Mouse (Mus musculus) lung, embryonic 16.5 days (tissue): ENCODE measurements around the gene Hsd3b7. TPM values are rescaled to one million over a fixed set of nuclear protein-coding genes. Genes with fewer than 3 reads are reported as not detected.
"Not testable (repeated sequence)": the region's sequence is repeated elsewhere in the genome, so short reads cannot be mapped to it uniquely, and the experiment has no call there.

Experiments
- ATAC-seq: fragments of 200-750 bp; cut with Nextera tagmentation; 2 replicates; pipeline ENCODE4 v1.8.0; 2017; ENCODE audit warnings: low read depth, mild to moderate bottlenecking, moderate library complexity
- H3K27ac ChIP-seq: fragments of 300-500 bp; sonication (generic); 2 replicates; pipeline ENCODE4 v1.5.1; 2014; ENCODE audit warnings: mild to moderate bottlenecking, control low read depth, low read length
- H3K27me3 ChIP-seq: fragments of 300-500 bp; sonication (generic); 2 replicates; pipeline ENCODE4 v1.6.1; 2014; ENCODE audit warnings: low read depth, low read length, mixed read lengths; ENCODE audit not compliant: control insufficient read depth, insufficient read depth
- H3K36me3 ChIP-seq: fragments of 300-500 bp; sonication (generic); 2 replicates; pipeline ENCODE4 v1.6.1; 2014; ENCODE audit warnings: low read length; ENCODE audit not compliant: control insufficient read depth, insufficient read depth
- H3K4me1 ChIP-seq: fragments of 300-500 bp; sonication (generic); replicated peaks from 2 replicates; pipeline ENCODE4 v1.6.1; 2014; ENCODE audit warnings: low read length, mixed read lengths; ENCODE audit not compliant: control insufficient read depth, insufficient read depth
- H3K4me2 ChIP-seq: fragments of 300-500 bp; sonication (generic); 2 replicates; pipeline ENCODE4 v1.6.1; 2014; ENCODE audit warnings: low read depth, low read length, control low read depth
- H3K4me3 ChIP-seq: fragments of 300-500 bp; sonication (generic); 2 replicates; pipeline ENCODE4 v1.5.1; 2014; ENCODE audit warnings: mild to moderate bottlenecking, low read length, control low read depth
- H3K9ac ChIP-seq: fragments of 300-500 bp; sonication (generic); 2 replicates; pipeline ENCODE4 v1.6.1; 2014; ENCODE audit warnings: low read length, control low read depth
- H3K9me3 ChIP-seq: fragments of 300-500 bp; sonication (generic); 2 replicates; pipeline ENCODE4 v1.6.1; 2016; ENCODE audit warnings: low read length; ENCODE audit not compliant: control insufficient read depth
- WGBS: fragments of 180-500 bp; shearing (Covaris S2); extraction: QIAGEN DNeasy Blood & Tissue Kit; methylation state at CpG from one replicate; pipeline ENCODE4 v1.1.7; 2014; 5-methylcytosine and 5-hydroxymethylcytosine counted together
- polyA plus RNA-seq: library from polyadenylated mRNA; unstranded; fragments of >200 nt; fragmentation: Nextera tagmentation; extraction: Ambion mirVana; gene quantifications from 2 replicates; pipeline ENCODE4 v1.2.1, GENCODE M21; 2015

The Hsd3b7 gene
- polyA plus RNA-seq, 1 experiment from 2014 or later, result 27.5 TPM

- Histone ChIP-seq H3K4me1 (peaks cover 2% of the 10 kb centered on the region; the same call in 1 of the 2 replicates), H3K36me3 (no peaks in the 10 kb centered on the region), H3K9ac (no peak overlapping the region; the same call in 1 of the 2 replicates), H3K4me2 (no peak overlapping the region), H3K4me3 (no peak overlapping the region), H3K27me3 (no peaks in the 10 kb centered on the region), H3K27ac (peak overlapping the region; percentile 64), H3K9me3 (no peaks in the 10 kb centered on the region)
- 49% methylated on average over 13 of the region's 13 CpGs for WGBS
- peak; percentile 34; the same call in 1 of the 2 replicates for ATAC-seq
Observed at GRCm38 (mm10) chr7:127820836-127821509, 20.6 kb downstream of the Hsd3b7 start.

DNA sequence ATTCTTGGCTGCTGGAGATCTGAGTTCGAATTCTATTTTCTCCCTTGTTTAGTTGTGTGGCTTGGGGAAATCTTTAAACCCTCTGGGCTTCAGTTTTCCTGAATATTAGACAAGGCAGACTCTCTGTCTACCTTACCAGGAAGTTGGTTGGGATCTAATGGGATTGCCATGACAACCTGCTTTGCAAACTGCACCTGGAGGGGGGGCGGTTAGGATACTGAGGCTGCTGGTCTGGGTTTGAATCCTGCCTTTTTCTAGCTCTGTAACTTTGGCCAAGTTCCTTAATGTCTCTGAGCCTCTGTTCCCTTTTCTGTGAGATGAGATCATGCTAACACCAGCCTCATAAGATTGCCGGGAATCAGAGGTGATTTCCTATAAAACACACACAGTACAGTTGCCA lies 22.1 kb downstream of the Hsd3b7 start:
- Histone ChIP-seq H3K4me2 (no peak overlapping the region), H3K4me1 (0 out of 2 replicates have a peak, but pooled peaks cover 2% of the 10 kb centered on the region), H3K9me3 (no peaks in the 10 kb centered on the region), H3K9ac (no peak overlapping the region), H3K27ac (no peak overlapping the region), H3K27me3 (no peaks in the 10 kb centered on the region), H3K4me3 (no peak overlapping the region), H3K36me3 (no peaks in the 10 kb centered on the region)
- ATAC-seq, result no peak
- 77% methylated on average over 3 of the region's 3 CpGs for WGBS

DNA sequence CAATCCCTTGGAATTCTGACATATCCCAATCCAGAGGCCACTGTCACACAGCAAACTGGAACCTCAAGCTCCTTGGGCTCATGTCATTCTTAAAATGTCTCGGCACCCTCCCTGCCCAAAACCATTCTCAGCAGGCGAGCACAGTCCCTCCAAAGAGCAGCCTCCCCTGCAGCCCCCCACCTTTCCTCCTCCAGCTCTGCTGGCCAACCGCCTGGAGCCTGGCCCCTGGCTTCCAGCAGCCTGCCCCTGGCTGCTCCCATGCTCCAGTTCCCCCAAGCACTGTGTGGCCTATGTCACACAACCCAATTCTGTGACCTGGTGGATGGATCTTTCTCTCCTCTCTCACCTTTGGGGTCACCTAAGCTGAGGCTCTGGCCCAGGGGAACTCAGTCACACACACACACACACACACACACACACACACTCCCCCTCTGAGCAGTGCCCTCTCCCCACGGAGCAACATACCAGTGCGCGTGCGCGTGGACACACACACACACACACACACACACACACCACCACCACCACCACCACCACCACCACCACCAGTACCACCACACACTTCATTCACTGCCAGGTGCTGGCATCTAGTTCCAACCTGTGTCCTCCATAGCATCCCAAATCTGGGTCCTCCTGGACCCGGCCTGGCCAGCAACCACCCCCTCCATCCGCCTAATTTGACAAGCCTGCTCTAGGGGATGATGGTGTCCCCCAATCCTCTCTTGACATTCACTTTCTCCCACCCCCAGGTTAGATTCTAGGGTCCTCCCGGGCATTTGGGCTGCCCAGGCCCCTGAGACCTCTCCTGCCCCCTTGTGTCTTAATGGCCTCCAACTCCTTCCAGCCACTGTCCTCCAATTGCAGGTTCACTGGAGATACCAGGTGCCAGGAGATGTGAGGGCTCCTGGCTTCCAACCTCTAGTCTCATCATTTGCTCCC lies 23.1 kb downstream of the Hsd3b7 start:
- H3K4me3 ChIP-seq, result peak overlapping the region; percentile 57
- H3K27me3 ChIP-seq, result no peaks in the 10 kb centered on the region
- 68% methylated on average over 11 of the region's 11 CpGs for WGBS
- no peak overlapping the region for H3K27ac ChIP-seq
- peak overlapping the region; percentile 66 for H3K9ac ChIP-seq
- peak; percentile 22; the same call in 1 of the 2 replicates for ATAC-seq
- H3K4me2 ChIP-seq, result peak overlapping the region; percentile 77
- no peaks in the 10 kb centered on the region for H3K36me3 ChIP-seq
- no peaks in the 10 kb centered on the region for H3K9me3 ChIP-seq
- H3K4me1 ChIP-seq, result 0 out of 2 replicates have a peak, but pooled peaks cover 2% of the 10 kb centered on the region

- 0 out of 2 replicates have a peak, but pooled peaks cover 2% of the 10 kb centered on the region for H3K4me1 ChIP-seq
- no peaks in the 10 kb centered on the region for H3K36me3 ChIP-seq
- H3K4me2 ChIP-seq, result peak within 1 kb of the TSS; percentile 77
- H3K9me3 ChIP-seq, result no peaks in the 10 kb centered on the region
- H3K27ac ChIP-seq, result no peak within 1 kb of the TSS
- peak within 1 kb of the TSS; percentile 66 for H3K9ac ChIP-seq
- ATAC-seq, result peak; percentile 53
- 5% methylated on average over 23 of the region's 38 CpGs for whole genome bisulfite sequencing
- peak within 1 kb of the TSS; percentile 57 for H3K4me3 ChIP-seq
- H3K27me3 ChIP-seq, result no peaks in the 10 kb centered on the region
Observed at GRCm38 (mm10) chr7:127824176-127824871, 23.9 kb downstream of the Hsd3b7 start, which contains the start of the genes Stx4a and Stx1b. TSS of gene Stx4a (plus strand) at chr7:127824294. TSS of gene Stx1b (minus strand) at chr7:127824549.

GRCm38 (mm10) chr7:127835550-127835949 lies 35.1 kb downstream of the Hsd3b7 start:
- Histone ChIP-seq H3K27me3 (no peaks in the 10 kb centered on the region), H3K9ac (no peak overlapping the region), H3K27ac (no peak overlapping the region), H3K4me2 (no peak overlapping the region), H3K4me3 (no peak overlapping the region), H3K36me3 (no peaks in the 10 kb centered on the region), H3K4me1 (no peaks in the 10 kb centered on the region), H3K9me3 (no peaks in the 10 kb centered on the region)
- WGBS, result 83% methylated on average over 2 of the region's 2 CpGs
- no peak for ATAC-seq

GRCm38 (mm10) chr7:127837473-127837872 lies 37.1 kb downstream of the Hsd3b7 start:
- no peak overlapping the region for H3K4me3 ChIP-seq
- no peak overlapping the region for H3K4me2 ChIP-seq
- no peaks in the 10 kb centered on the region for H3K27me3 ChIP-seq
- H3K9ac ChIP-seq, result no peak overlapping the region
- ATAC-seq, result no peak
- 81% methylated on average over 5 of the region's 5 CpGs for WGBS
- H3K27ac ChIP-seq, result no peak overlapping the region
- peaks cover 5% of the 10 kb centered on the region for H3K4me1 ChIP-seq
- H3K9me3 ChIP-seq, result no peaks in the 10 kb centered on the region
- no peaks in the 10 kb centered on the region for H3K36me3 ChIP-seq

DNA sequence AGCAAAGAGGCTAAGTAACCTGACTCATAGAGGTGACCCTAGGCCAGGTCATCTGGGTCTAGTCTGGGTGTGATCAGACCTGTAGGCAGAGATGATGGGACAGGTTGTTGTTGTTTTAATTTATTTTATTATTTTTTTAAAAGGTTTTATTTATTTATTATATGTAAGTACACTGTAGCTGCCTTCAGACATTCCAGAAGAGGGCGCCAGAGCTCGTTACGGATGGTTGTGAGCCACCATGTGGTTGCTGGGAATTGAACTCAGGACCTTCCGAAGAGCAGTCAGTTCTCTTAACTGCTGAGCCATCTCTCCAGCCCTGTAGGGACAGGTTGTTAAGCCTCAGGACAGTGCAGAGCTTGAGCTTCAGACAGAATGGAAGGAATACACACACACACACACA lies 37.5 kb downstream of the Hsd3b7 start:
- H3K36me3 ChIP-seq, ATAC-seq, H3K4me1 ChIP-seq, H3K4me3 ChIP-seq, H3K27ac ChIP-seq, H3K9ac ChIP-seq, H3K4me2 ChIP-seq, H3K27me3 ChIP-seq, H3K9me3 ChIP-seq: not testable (repeated sequence)
- 77% methylated on average over 4 of the region's 4 CpGs for WGBS

GRCm38 (mm10) chr7:127840031-127840430 lies 39.6 kb downstream of the Hsd3b7 start:
- peaks cover 14% of the 10 kb centered on the region; the same call in 1 of the 2 replicates for H3K36me3 ChIP-seq
- H3K27ac ChIP-seq, H3K9me3 ChIP-seq, ATAC-seq, H3K27me3 ChIP-seq, H3K4me2 ChIP-seq, H3K9ac ChIP-seq, H3K4me3 ChIP-seq: not testable (repeated sequence)
- WGBS, result 76% methylated on average over 2 of the region's 2 CpGs
- H3K4me1 ChIP-seq, result peaks cover 11% of the 10 kb centered on the region
